In the genomic region with DNA sequence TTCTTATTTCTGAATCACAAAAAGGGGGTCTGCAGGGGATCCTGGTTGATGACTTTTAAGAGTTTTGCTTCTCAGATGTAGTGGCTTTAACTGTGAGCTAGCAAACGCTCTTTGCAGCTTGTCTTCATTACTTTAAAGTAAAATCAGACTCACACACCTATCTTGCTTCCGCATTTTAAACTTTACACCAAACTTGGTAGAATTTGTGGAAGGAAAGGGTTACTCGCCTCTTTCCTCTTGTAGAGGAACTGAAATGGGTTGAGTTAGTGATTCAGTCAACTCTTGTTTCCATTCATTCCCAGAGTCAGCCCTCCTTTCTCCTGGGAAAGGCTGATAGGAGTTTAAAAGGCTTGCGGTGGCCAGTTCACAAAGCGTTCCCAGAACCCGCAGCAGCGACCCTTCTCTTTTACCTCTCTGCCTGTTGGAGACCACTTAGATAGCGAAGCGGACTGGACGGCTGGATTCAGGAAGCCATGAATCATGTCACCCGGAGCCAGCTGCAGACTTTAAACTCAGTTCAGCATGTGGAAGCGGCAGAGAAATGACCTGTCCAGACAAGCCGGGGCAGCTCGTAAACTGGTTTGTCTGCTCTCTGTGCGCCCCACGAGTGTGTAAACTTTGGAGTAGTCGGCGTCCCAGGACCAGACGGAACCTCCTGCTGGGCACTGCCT, we compare ENCODE assay signal across 8 mouse cellular contexts. TPM values are rescaled to one million over a fixed set of nuclear protein-coding genes. Genes with fewer than 3 reads are reported as not detected.
DNase-seq lines count a peak whose midpoint lies in the region; ATAC-seq and TF ChIP-seq lines count a peak whose summit lies in the region.

No protein-coding gene starts in this region.

- no peak for TF ChIP-seq POLR2A in kidney, adult 2 months (IDR thresholded peaks at IDR 0.05; ENCODE audit: low read depth, low read length)

- no peaks in the 10 kb centered on the region for H3K9me3 ChIP-seq in lung, postnatal 0 days (ENCODE audit: low read length)

- DNase-seq in thymus, postnatal 4 days, result peak; percentile 9
- no peak for DNase-seq in thymus, postnatal 10 days (ENCODE audit: low spot score in 2 of 2)
- peak; percentile 49 to 74 for DNase-seq in heart, adult 18-20 months
- DNase-seq in kidney, adult 2 months, result peak; percentile 66
- peak; percentile 71 for DNase-seq in lung, postnatal 0 days (ENCODE audit: low spot score)
- DNase-seq in urinary bladder, postnatal 10 days (ENCODE audit: low spot score), result peak; percentile 26
- DNase-seq in cerebellum, postnatal 4 days (ENCODE audit: low spot score in 2 of 2), result no peak
- DNase-seq in frontal cortex, postnatal 36 days (ENCODE audit: low spot score in 2 of 2), result no peak

- H3K27ac ChIP-seq in kidney, adult 2 months (ENCODE audit: insufficient read depth, low read depth, low read length), result peak overlapping the region; percentile 2; the same call in 1 of the 2 replicates
- peak overlapping the region; percentile 55 for H3K27ac ChIP-seq in lung, postnatal 0 days (ENCODE audit: low read length)

- no peak for TF ChIP-seq CTCF in kidney, adult 2 months (conservative IDR thresholded peaks at IDR 0.05; ENCODE audit: insufficient read depth, insufficient read length, low read depth, low read length)
- no peak for TF ChIP-seq CTCF in lung, postnatal 0 days (IDR thresholded peaks at IDR 0.05)

- 0 out of 2 replicates have a peak, but pooled peaks cover 3% of the 10 kb centered on the region for H3K4me1 ChIP-seq in kidney, adult 2 months (ENCODE audit: control insufficient read depth, insufficient read depth, low read length)
- peaks cover 11% of the 10 kb centered on the region; the same call in 1 of the 2 replicates for H3K4me1 ChIP-seq in lung, postnatal 0 days (ENCODE audit: insufficient read depth, low read depth, low read length)

- peak; percentile 74 for ATAC-seq in lung, postnatal 0 days

- TF ChIP-seq EP300 in lung, postnatal 0 days (IDR thresholded peaks at IDR 0.05), result no peak

- no peaks in the 10 kb centered on the region for H3K36me3 ChIP-seq in kidney, adult 2 months (ENCODE audit: control insufficient read depth, insufficient read depth, low read length)
- H3K36me3 ChIP-seq in lung, postnatal 0 days (ENCODE audit: insufficient read depth, low read length), result no peaks in the 10 kb centered on the region

- peak overlapping the region; percentile 69 for H3K4me2 ChIP-seq in lung, postnatal 0 days (replicated peaks; ENCODE audit: low read depth, low read length)

- H3K27me3 ChIP-seq in kidney, adult 2 months (replicated peaks; ENCODE audit: control insufficient read depth, insufficient read depth, low read length), result no peaks in the 10 kb centered on the region
- no peaks in the 10 kb centered on the region for H3K27me3 ChIP-seq in lung, postnatal 0 days (replicated peaks; ENCODE audit: insufficient read depth, low read length)

- H3K4me3 ChIP-seq in kidney, adult 2 months (ENCODE audit: insufficient read depth, low read depth, low read length), result peak overlapping the region; percentile 44
- peak overlapping the region; percentile 42 for H3K4me3 ChIP-seq in lung, postnatal 0 days (ENCODE audit: low read depth, low read length)

- 8% methylated on average over 19 of the region's 19 CpGs for WGBS in kidney, adult 2 months
- 2% methylated on average over 19 of the region's 19 CpGs for WGBS in lung, postnatal 0 days

- H3K9ac ChIP-seq in lung, postnatal 0 days (replicated peaks; ENCODE audit: low read depth), result peak overlapping the region; percentile 39

RNA-seq across cellular contexts. Expression of gene Fam198b, which starts 1.5 kb away (rescaled TPM):
- total RNA-seq in heart, adult 18-20 months (2021), result 10 to 100 TPM in 1 of 2 experiments, 1 to 10 TPM in 1; 8.6 to 11.9 TPM
- 2.1 and 2.4 TPM in 2 replicates for polyA plus RNA-seq in kidney, adult 2 months (2012; rRNA removed)
- polyA plus RNA-seq in lung, postnatal 0 days (2015; fragmentation: Nextera tagmentation; extraction: Ambion mirVana), result 21.3 and 35.3 TPM in 2 replicates

RNA-seq across cellular contexts. Expression of gene Tmem144, which starts 33.2 kb away (rescaled TPM):
- 10 to 100 TPM; 16.4 to 18.8 TPM for total RNA-seq in heart, adult 18-20 months (2021)
- 7.1 and 7.4 TPM in 2 replicates for polyA plus RNA-seq in kidney, adult 2 months (2012; rRNA removed)
- polyA plus RNA-seq in lung, postnatal 0 days (2015; fragmentation: Nextera tagmentation; extraction: Ambion mirVana), result 4.4 and 4.8 TPM in 2 replicates

Comparison
In these comparisons a context has a peak if more than half of its experiments do, and no peak if none do; other contexts are left out.
1. DNase-seq: peak in thymus, postnatal 4 days (single experiment), heart, adult 18-20 months (2 of 2), kidney, adult 2 months (single experiment), lung, postnatal 0 days (single experiment) and urinary bladder, postnatal 10 days (single experiment); none in thymus, postnatal 10 days (0 of 2), cerebellum, postnatal 4 days (0 of 2) and frontal cortex, postnatal 36 days (0 of 2).